Mouse (Mus musculus): ENCODE measurements around the gene Ddx60. TPM values are rescaled to one million over a fixed set of nuclear protein-coding genes. Genes with fewer than 3 reads are reported as not detected.

Ddx60 gene
- polyA plus RNA-seq (2012; rRNA removed; ENCODE audit: low replicate concordance), result 1.1 and 2.3 TPM in 2 replicates

GRCm38 (mm10) chr8:61927777-61928494 lies at the start of gene Ddx60:
Ddx60 (plus strand) TSS chr8:61928087.

GRCm38 (mm10) chr8:61902521-61902920 lies 25.4 kb upstream of the Ddx60 start, which contains the start of gene Palld:
Palld (minus strand) TSS chr8:61902690.

Other genes with a start within 250 kb of the Ddx60 start
- 28.1 and 39.9 TPM in 2 replicates for gene Palld, start 25.4 kb upstream of the Ddx60 start, polyA plus RNA-seq (2012; rRNA removed; ENCODE audit: low replicate concordance)
- not detected in 2 replicates for gene Anxa10, start 195.1 kb downstream of the Ddx60 start, polyA plus RNA-seq (2012; rRNA removed; ENCODE audit: low replicate concordance)